Mouse (Mus musculus): Measurements from ENCODE around the gene Babam2.

The Babam2 gene

DNA sequence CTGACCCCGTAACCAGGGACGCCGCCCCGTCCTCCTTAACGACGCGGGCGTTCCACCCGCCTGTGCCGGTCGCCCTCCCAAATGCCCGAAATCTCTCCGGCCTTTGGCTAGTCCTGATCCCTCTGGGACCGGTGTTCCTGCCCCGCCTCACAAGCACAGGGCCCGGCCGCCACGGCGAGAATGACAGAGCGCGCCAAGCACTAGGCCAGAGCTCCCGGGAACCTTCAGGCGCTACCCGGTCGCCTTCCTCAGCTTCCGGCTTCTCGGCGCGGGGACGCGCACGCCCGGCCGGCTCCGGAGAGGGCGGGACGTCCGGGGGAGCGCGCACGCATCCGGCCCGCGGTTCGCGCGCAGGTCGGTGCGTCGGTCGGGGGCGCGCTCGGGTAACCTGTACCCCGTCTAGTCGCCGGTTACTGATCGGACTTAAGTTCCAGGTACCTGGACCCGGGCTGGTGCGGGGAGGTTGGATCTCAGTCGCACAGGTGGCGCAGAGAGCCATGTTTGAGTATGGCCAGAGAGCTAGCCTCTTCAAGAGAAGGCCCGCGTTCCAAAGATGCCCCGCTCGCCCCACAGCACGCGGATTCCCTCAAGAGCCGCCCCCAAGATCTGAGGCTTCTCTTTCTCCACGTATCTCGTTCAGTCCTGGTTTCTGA is at the start of gene Babam2:
Babam2 (plus strand) TSS at position 41 of the 653 bp plus-strand sequence.
- peak; percentile 86 for DNase-seq (ENCODE audit: low spot score)

DNA sequence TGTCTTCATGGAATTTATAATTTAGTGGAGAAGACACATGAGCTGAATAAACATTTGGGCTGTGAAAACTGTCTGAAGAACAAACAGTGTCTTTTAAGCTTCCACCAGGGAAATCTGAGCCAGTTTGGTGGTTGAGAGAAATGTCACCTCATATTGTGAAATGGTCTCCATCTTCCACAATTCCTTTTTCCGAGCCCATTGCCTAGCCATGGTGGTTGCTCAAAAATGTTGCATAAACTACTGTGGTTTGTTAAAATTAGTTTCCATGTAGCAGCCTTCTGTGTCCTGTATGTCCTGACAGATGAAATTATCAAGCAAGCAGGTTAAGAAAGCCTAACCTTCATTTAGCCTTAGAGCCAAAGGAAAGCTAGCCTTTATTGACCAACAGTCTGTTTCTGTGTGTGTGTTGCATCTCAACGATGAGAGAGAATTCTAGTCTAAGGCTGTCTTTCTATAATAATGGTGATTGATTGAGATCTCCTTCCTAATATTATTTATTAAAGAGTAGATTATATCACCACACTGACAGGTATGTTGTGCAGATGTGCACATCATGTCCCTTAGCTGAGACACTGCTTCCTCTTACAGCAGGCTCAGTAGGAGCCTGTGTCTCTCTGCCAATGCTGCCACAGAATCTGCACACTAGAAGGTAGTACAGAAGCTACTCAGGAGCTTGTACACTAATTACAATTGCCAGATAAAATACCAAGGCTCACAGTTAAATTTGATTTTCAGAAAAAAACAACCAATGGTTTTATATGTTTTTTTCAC is 46.8 kb upstream of the Babam2 start:
- no peak for DNase-seq (ENCODE audit: low spot score)

DNA sequence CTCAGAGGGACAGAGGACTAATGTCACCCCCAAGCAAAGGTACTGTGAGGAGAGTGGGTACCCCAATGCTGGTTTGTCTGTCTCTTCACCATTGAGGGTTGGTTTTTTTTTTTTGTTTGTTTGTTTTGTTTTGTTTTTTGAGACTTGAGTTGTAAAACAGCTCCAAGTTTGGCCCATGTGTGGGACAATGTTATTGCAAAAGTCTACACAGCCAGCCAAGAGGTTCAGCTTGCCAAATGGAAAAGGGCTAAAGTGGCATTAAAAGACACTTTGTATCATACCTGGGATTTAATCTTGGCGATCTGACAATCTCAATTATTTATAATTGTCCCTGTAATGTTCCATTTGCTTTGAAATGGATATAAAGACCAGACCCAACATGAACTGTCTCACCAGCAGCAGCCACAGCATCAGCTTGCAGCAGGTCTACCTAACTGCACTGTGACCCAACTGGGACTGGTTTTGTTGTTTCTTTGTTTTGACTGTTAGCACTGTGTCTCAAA is 41.7 kb upstream of the Babam2 start:
- DNase-seq (ENCODE audit: low spot score) = no peak

DNA sequence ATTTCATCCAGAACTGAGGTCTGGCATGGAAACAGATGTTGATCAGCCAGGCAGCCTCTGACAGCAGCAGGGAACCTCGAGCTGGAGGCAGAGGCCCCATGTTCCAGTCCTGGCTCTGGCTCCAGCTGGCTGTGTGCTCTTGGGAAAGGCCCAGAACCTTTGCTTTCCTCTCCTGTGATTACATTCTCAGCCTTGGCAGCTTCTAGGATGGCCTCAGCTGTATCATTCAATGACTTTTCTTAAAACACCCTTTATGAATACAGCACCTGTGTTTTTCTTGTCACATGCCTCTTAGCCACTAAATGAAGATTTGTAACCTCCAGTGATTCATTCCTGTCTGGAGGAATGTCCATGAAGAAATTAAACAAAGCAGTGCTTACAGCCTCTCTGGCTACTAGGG is 31.3 kb upstream of the Babam2 start:
- DNase-seq (ENCODE audit: low spot score) = no peak

DNA sequence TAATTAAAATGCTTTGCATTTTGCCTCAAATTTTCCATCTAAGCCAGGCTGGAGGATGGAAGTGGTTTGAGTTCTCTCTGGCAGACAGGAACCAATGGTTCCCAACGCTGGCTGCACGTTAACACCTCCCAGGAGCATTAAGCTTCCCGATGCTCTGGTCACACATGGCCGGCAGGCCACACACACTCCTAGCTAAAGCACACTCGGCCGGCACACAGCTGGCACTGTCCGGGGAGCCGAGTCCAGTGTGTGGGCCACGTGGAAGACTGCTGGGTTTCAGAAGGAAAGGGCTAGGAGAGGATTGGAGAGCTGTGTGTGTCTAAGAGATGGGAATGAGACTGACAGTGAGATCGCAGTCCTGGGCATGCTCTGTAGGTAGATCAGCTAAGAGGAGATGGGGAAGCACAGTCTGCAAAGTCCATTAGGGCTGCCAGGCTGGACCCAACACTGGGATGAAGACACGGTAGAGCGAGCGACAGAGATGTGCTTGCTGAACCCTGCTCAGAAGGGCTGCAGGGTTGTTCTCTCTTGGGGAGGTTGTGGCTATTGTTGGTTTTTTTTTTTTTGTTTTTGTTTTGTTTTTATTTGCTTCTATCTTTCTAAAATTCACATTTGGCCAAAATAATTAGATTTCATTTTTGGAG is 29.0 kb upstream of the Babam2 start:
- DNase-seq (ENCODE audit: low spot score) = no peak

DNA sequence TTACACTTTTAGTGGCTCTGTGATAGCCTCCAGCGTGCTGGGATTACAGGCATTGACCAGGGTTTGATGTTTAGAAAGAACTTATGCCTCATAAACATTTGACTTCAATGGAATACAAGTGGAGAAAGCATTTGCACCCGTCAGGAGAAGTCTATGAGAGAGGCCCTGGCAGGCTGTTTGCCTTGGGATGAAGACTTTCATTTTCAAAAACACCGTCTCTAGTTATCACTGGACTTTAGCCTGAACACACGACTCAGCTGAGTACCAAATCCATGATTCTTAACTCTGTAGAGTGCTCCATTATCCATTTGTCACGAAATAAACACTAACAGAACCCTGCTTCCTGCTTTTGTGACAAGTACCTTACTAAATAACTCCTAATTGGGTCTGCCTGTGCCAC is 27.5 kb upstream of the Babam2 start:
- no peak for DNase-seq (ENCODE audit: low spot score)

DNA sequence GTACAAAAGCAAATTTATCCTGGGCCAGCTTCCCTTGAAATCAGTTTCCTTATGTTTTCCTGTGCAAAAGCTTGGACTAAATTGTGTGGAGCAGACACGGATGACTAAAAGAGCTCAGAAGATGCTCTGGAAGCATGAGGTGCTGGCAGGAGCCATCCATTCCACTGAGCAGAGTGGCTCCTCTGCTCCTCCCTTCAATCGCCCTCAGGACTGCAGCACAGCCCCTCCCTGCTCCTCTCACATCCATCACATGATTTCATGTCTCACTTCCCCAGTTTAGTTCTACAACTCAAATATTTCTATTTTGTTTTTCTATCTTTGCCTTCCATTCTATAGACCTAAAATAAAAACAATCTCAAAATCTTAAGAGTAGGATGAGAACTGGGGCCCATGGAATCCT is 26.3 kb upstream of the Babam2 start:
- DNase-seq (ENCODE audit: low spot score) = no peak

DNA sequence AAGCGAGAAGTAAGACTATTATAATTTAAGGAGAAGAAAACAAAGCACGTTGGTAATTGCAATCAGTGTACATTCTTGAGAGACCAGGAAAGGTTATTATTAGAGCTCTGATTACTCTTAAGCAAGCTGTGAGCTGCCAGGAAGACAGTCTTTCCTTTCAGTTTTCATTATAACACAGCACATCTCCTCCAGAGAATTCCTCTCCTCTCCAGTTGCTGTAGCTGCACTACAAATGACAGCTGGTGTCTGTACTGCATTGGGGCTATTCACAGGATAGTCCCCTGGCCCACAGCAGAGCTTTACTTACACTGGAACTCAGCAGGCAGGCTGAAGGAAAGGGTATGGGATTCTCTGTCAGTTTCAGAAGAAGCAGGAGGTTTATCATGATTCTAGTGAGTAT is 24.1 kb upstream of the Babam2 start:
- DNase-seq (ENCODE audit: low spot score) = no peak

DNA sequence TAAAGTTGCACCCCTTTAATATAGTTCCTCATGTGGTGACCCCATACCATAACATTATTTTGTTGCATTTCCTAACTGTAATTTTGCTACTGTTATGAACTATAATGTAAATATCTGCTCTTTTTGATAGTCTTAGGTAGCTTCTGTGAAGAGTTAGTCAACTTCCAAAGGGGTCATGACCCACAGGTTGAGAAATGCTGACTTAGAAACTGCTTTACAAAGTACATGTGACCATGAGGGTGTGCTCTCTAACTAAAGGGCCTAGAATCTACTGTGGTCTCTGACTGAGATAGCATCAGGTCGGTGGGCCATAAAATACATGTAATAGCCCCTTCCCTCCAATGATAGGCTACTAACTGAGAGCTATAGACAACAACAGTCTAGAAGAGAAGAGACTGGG is 19.5 kb upstream of the Babam2 start:
- DNase-seq (ENCODE audit: low spot score) = no peak

DNA sequence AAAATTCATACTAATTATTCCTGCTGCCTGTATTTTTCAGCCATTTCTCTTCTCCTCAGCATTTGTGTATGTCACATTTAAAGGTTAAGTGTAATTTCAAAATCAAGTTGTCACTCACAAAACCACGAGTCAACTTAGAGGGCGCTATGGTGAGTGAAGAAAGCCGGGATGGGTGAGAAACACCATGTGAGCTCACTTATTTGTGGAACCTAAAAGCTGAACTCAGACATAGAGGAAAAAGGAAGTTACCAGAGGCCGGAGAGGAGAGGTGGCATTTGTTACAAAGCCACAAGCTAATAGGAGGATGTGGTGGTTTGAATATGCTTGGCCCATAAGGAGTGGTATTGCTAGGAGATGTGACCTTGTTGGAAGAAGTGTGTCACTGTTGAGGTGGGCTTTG is 17.3 kb upstream of the Babam2 start:
- DNase-seq (ENCODE audit: low spot score) = no peak

DNA sequence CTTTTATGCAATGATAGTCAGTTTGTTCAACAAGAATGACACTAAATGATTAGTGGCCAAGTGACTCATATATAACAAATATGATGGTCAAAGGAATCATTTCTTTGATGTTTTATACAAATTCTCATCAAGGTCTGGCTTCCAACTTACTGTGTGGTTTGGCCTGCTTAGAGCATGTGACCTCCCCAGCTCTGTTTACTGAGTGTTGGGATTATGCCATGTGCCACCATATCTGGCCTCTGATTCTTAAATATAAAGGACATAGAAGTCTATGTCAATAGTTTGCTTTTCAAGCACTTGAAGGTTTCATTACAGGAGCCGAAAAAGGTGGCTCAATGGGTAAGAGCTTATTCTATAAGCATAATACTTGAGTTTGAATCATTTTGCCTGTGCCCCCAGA is 15.2 kb upstream of the Babam2 start:
- no peak for DNase-seq (ENCODE audit: low spot score)

DNA sequence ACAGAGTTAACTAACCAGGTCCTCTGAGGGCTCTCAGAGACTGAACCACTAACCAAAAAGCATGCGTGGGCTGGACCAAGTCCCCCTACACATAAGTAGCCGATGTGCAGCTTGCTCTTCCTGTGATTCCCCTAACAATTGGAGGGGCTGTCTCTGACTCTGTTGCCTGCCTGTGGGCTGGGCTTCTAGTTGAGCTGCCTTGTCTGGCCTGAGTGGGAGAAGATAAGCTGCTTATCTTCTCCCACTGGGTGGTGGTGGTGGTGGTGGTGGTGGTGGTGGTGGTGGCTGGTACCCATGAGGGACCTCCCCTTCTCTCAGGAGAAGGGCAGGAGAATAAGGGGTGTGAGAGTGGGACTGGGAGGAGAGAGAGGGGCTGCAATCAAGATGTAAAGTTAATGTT is 11.4 kb upstream of the Babam2 start:
- peak; percentile 79 for DNase-seq (ENCODE audit: low spot score)

DNA sequence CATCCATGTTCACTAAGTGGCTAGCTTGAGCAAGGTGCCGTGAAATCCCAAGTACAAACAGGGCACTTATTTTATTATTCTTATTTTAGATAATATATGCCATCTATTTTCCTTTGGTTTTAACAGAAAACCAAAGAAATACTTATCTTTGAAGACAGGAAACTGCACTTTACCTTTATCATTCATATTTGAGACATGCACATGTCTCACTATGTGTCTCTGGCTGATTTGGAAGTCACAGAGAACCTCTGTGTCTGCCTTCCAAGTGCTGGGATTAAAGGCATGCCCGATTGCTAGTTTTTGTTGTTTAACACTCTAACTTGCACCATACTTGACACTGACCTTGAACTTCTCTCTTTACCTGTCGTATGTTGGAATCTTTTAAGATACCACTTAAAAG is 9.5 kb upstream of the Babam2 start:
- peak; percentile 37 for DNase-seq (ENCODE audit: low spot score)

DNA sequence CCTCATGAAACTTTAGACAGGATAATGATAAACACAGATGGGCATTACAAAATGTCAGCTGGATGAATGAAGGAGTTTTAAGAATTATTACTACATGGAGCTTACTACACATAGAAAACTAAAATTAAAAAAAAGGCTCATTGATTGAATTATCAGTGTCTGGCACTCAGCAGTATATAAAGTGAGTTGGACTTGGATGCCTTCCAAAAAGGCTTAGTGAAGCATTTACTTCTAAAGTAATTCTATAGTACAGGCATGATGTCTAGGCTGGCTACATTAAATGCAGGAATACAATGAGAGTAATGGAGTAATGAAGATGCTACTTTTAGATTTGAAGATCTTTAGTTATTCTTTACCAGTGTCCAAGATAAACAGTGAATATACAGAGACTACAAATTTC is 4.3 kb upstream of the Babam2 start:
- DNase-seq (ENCODE audit: low spot score) = no peak

DNA sequence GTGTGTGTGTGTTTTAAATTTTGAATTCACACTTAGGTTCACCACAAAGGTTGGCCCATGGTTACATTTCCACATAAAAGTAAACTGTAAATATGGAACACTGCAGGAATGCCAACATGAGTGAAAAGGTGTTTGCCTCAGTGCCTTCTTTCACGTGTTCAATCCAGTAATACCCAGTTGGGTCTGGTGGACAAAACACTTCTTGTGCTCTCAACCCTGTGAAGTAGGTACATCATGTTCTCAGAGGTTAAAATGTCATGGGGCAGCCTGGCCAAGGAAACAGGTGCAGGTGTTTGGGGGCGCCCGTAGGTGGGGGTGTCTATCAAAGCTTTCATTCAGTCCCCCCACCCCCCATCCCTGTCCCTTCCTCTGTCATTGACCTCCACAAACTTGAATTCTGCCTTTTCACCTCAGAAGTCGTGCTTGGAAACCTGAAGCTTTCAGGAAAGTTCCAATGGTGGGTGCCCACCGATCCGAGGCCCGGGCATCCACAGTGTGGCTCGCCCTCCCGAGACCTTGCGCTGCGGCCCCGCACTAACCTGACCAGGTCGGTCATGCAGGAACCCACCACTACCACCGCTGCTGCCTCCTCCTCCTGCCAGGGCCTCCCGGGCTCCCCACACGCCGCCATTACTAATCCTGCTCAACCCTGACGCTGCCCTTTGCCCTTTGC is 377 bp upstream of the Babam2 start, which contains the start of gene Rbks:
Rbks (minus strand) TSS at position 657 of the 673 bp plus-strand sequence.
- no peak for DNase-seq (ENCODE audit: low spot score)

DNA sequence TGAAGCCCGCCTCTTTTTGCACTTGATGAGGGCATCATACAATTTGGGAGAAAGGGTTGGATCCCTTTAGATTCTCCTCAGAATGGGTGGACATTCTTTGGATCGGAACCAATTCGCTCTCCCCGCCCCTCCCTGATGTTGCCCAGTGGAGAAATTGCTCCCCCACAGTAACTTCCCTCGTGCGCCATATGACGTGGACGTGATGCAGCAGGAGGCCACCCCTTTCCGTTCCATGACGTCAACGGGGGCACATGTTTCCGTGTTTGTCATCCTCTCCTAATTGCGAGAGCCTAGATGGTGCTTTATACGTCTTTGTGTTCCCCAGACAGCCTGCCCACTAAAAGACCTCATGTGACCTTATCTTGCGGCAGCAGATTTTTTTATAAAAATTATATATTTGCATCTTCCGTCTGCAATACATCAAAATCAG is 828 bp downstream of the Babam2 start:
- peak; percentile 89 for DNase-seq (ENCODE audit: low spot score)

DNA sequence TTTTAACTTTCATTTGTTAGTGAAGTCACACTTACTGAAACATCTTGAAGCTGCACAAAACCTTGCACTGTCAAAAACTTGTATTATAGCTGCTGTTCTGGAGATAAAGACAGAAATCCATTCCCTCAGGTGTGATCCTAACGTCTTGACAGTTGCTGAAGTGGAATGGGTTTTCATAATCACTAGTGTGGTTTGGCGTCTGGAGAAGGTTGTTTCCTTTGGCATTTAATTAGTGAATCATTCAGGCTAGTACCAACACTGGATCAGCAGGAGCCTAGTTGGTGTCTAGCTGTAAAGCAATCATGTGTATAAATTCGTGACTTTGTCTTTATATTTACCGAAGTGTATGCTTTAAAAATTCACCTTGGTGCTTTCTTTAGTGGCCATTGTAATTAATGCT is 1.4 kb downstream of the Babam2 start:
- peak; percentile 20 for DNase-seq (ENCODE audit: low spot score)

DNA sequence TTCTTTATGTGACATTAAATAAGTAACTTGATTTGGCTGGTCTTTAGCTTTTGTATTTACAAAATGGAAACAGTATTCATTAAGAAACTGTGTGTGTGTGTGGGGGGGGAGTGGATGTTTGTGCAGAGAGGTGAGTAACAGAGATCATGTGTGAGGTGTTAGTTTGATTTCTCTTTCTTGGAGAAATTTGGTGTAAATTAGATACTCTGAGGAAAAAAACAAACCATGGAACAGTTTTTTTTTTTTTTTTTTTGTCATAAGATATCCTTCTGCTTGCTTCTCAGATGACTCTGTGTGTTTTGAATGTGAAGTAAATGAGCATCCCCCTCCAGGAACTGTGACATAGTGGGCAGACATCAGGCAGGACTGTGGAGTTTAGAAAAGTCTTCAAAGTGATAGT is 1.9 kb downstream of the Babam2 start:
- DNase-seq (ENCODE audit: low spot score) = no peak

DNA sequence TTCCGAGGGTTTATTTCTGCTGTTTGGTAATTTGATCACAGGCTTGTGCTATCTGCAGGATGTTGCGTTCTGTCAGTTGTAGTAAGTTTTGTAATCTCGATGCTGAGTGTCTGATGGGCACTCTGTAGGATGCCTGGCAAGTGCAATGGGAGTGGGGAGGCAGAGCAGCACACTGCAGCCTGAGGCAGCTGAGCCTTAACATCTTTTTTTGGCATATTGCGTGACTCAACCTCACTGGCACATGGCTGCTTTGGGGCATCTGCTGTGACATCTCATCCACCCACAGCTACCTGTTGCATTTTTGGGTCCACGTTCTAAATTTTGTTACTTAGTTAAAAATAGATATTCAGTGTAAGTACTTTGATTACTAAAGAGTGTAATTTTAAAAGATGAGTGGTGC is 7.5 kb downstream of the Babam2 start:
- no peak for DNase-seq (ENCODE audit: low spot score)

DNA sequence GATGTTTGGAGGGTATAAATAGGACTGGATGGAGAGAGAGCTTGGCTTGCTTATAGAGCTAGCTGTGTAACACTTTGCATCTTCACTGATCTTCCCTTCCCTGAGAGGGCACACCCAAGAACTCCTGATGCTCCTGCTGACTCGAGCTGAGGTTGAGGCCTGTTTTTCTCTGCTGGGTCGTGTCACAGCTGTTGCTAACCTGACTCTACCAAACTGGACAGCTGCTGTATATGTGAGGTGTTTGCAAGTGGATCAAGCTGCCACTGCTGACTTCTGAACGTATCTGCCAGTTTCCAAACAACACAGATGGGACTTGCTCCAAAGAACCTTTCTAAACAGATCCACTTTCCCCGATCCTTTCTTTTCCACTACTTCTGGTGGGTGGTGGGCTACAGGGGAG is 9.3 kb downstream of the Babam2 start:
- DNase-seq (ENCODE audit: low spot score) = no peak

DNA sequence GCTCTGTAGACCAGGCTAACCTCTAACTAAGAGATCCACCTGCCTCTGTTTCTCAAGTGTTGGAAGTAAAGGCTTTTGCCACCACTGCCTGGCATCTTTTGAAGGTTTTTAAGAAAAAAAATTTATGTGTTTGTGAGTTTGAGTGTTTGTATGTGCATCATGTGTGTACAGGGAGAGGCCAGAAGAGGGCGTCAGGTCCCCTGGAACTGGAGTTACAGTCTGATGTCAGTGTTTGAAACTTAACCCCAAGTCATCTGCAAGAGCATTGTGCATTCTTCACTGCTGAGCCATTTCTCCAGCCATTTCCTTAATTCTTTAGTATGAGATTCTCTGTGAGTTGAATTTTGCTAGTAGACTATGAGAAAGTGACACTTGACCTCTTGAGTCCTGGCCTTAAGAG is 11.9 kb downstream of the Babam2 start:
- no peak for DNase-seq (ENCODE audit: low spot score)

DNA sequence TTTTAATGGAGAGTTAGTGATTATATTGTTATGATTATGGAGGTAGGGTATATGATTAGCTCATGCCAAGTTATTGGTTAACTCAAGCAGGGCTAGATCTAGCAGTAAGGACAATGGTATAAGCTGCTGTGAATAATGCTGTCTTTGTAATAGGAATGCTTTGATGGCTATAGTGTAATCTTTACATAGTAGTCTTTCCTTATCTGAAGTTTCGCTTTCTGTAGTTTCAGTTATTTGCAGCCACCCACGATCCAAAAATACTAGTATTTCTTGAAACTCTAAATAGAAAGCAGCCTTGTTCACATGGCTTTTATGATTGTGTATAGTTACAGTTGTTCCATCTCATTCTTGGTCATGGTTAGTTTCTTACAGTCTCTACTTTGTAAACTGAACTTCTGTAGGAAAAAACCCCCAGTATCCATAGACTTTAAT is 15.8 kb downstream of the Babam2 start:
- no peak for DNase-seq (ENCODE audit: low spot score)

All from c-Kit-positive CD71-positive TER-119-positive erythroid progenitor cells, embryonic 14.5 days (primary cell).